Mouse (Mus musculus) kidney, embryonic 14.5 days (tissue): ENCODE measurements around the gene Ociad2. TPM values are rescaled to one million over a fixed set of nuclear protein-coding genes. Genes with fewer than 3 reads are reported as not detected.
A peak's percentile ranks its signal among the peaks of the same experiment; 100 is the strongest.

Source experiments
- ATAC-seq: fragments of 200-750 bp; cut with Nextera tagmentation; 2 replicates; pipeline ENCODE4 v1.8.0; 2017; ENCODE audit warnings: moderate number of reproducible peaks, mild to moderate bottlenecking, moderate TSS enrichment, moderate library complexity; ENCODE audit not compliant: low FRiP score, low TSS enrichment
- H3K27ac ChIP-seq: fragments of 300-500 bp; sonication (generic); 2 replicates; pipeline ENCODE4 v1.5.1; 2014; ENCODE audit warnings: low read depth, mild to moderate bottlenecking, low read length, moderate library complexity, mixed read lengths
- H3K27me3 ChIP-seq: fragments of 300-500 bp; sonication (generic); 2 replicates; pipeline ENCODE4 v1.6.1; 2014; ENCODE audit warnings: mild to moderate bottlenecking, low read length; ENCODE audit not compliant: control insufficient read depth, insufficient read depth
- H3K36me3 ChIP-seq: fragments of 300-500 bp; sonication (generic); 2 replicates; pipeline ENCODE4 v1.6.1; 2014; ENCODE audit warnings: low read length, mixed read lengths; ENCODE audit not compliant: control insufficient read depth, insufficient read depth
- H3K4me1 ChIP-seq: fragments of 300-500 bp; sonication (generic); 2 replicates; pipeline ENCODE4 v1.6.1; 2014; ENCODE audit warnings: low read length, mixed read lengths; ENCODE audit not compliant: control insufficient read depth, insufficient read depth
- H3K4me2 ChIP-seq: fragments of 300-500 bp; sonication (generic); replicated peaks from 2 replicates; pipeline ENCODE4 v1.6.1; 2014; ENCODE audit warnings: low read depth, mild to moderate bottlenecking, low read length
- H3K4me3 ChIP-seq: fragments of 300-500 bp; sonication (generic); 2 replicates; pipeline ENCODE4 v1.5.1; 2014; ENCODE audit warnings: mild to moderate bottlenecking, low read length
- H3K9ac ChIP-seq: fragments of 300-500 bp; sonication (generic); 2 replicates; pipeline ENCODE4 v1.6.1; 2014; ENCODE audit warnings: low read depth, mild to moderate bottlenecking, low read length, moderate library complexity
- H3K9me3 ChIP-seq: fragments of 300-500 bp; sonication (generic); 2 replicates; pipeline ENCODE4 v1.6.1; 2016; ENCODE audit warnings: low read length; ENCODE audit not compliant: control insufficient read depth
- WGBS: fragments of 180-500 bp; shearing (Covaris S2); extraction: QIAGEN DNeasy Blood & Tissue Kit; methylation state at CpG from one replicate; pipeline ENCODE4 v1.1.7; 2014; 5-methylcytosine and 5-hydroxymethylcytosine counted together
- polyA plus RNA-seq: library from polyadenylated mRNA; unstranded; fragments of >200 nt; fragmentation: Nextera tagmentation; extraction: Ambion mirVana; gene quantifications from 2 replicates; pipeline ENCODE4 v1.2.1, GENCODE M21; 2014

The Ociad2 gene
- polyA plus RNA-seq, 1 experiment from 2014 or later, result 10.0 TPM

DNA sequence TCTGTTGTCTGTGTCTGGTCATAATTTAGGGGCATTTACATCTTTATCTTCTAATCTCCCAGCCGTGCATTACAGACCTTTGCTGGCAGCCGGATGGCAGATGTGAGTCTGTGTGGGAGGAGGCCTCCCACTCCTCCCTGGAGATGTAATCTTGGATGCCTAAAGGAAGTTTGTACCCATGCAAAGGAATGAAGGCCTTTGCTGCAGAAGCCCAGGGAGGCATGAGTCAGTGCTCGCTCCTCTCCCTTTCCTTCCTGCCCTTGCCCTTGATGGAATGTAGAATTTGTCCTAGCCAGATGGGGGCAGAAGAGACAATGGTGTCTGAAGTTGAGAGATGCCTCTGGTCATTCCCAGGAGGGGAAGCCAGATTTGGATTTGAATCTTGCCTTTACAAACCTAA is 32.4 kb upstream of the Ociad2 start:
- Histone ChIP-seq H3K9ac (no peak overlapping the region), H3K27ac (no peak overlapping the region), H3K4me2 (no peak overlapping the region), H3K36me3 (no peaks in the 10 kb centered on the region), H3K4me3 (no peak overlapping the region), H3K9me3 (no peaks in the 10 kb centered on the region), H3K27me3 (no peaks in the 10 kb centered on the region), H3K4me1 (no peaks in the 10 kb centered on the region)
- 12% methylated on average over 3 of the region's 3 CpGs for WGBS
- peak; percentile 45; the same call in 1 of the 2 replicates for ATAC-seq

DNA sequence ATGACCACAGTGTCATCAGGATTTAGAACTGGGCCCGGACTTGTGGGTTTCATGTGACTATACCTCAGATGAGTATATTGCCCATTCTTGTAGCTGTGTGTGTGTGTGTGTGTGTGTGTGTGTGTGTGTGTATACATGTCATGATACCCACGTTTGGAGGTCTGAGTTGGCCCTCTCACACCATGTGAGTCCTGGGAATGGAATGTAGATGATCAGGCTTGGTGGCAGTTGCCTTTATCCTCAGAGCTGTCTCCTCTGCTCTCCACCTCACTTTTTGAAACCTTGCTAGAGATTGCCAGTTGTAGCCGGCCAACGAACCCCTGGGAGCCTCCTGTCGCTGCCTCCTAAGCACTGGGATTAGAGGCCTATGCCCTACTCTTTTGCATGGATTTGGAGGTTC is 31.8 kb upstream of the Ociad2 start:
- no peak for ATAC-seq
- no peak overlapping the region for H3K4me2 ChIP-seq

DNA sequence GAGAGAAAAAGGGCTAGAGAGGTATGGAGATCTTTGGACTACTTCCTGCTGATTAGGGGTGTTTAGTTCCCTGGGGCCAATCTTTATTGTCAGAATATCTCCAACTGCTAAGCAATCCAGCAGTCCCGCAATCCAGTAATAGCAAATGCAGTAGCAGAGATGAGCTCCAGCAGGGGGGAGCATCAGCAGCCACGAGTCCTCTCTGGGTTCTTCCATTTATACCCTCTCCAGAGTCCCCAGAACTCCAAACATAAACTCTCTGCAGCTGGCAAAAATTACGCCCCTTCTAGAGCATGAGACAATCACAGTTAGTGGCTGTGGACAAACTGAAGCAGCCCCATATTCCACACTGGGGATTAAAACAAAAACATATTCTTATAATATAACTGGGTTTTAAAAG is 28.9 kb upstream of the Ociad2 start:
- H3K36me3 ChIP-seq, result no peaks in the 10 kb centered on the region
- no peaks in the 10 kb centered on the region for H3K9me3 ChIP-seq
- H3K27me3 ChIP-seq, result no peaks in the 10 kb centered on the region
- H3K4me3 ChIP-seq, result no peak overlapping the region
- H3K27ac ChIP-seq, result no peak overlapping the region
- H3K9ac ChIP-seq, result no peak overlapping the region
- WGBS, result 69% methylated on average over 3 of the region's 3 CpGs
- H3K4me2 ChIP-seq, result no peak overlapping the region
- no peaks in the 10 kb centered on the region for H3K4me1 ChIP-seq
- ATAC-seq, result no peak

More for the DNA sequence above, 31.8 kb upstream of the Ociad2 start:
- H3K4me3 ChIP-seq, result no peak overlapping the region
- no peaks in the 10 kb centered on the region for H3K9me3 ChIP-seq
- no peaks in the 10 kb centered on the region for H3K36me3 ChIP-seq
- no peaks in the 10 kb centered on the region for H3K4me1 ChIP-seq
- no peaks in the 10 kb centered on the region for H3K27me3 ChIP-seq
- 73% methylated on average over 5 of the region's 5 CpGs for WGBS
- H3K27ac ChIP-seq, result no peak overlapping the region
- H3K9ac ChIP-seq, result no peak overlapping the region

- WGBS, result 77% methylated on average over 10 of the region's 10 CpGs
- H3K4me3 ChIP-seq, result no peak overlapping the region
- H3K4me2 ChIP-seq, result no peak overlapping the region
- no peak overlapping the region for H3K9ac ChIP-seq
- H3K4me1 ChIP-seq, result no peaks in the 10 kb centered on the region
- no peak overlapping the region for H3K27ac ChIP-seq
- no peaks in the 10 kb centered on the region for H3K27me3 ChIP-seq
- no peaks in the 10 kb centered on the region for H3K36me3 ChIP-seq
- ATAC-seq, result no peak
- no peaks in the 10 kb centered on the region for H3K9me3 ChIP-seq
These were observed 28.1 kb upstream of the Ociad2 start for GRCm38 (mm10) chr5:73368845-73369447.

DNA sequence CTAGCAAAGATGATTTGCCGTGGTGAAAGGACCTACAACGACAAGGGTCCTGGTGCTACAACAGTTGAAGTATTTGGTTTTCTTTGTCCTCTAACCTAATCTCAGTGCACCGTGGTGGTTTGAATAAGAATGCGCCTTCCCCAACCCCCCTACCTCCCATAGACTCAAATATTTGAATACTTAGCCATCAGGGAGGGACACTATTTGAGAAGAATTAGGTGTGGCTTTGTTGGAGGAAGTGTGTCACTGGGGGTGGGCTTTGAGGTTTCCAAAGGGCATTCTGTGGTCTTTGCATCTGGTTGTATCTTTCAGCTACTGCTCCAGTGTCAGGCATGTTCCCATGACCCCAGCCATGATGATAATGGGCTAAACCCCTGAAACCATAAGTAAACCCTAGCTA is 27.1 kb upstream of the Ociad2 start:
- Histone ChIP-seq H3K27me3 (no peaks in the 10 kb centered on the region), H3K4me2 (no peak overlapping the region), H3K9me3 (no peaks in the 10 kb centered on the region), H3K4me1 (no peaks in the 10 kb centered on the region), H3K9ac (no peak overlapping the region), H3K27ac (no peak overlapping the region), H3K4me3 (no peak overlapping the region), H3K36me3 (no peaks in the 10 kb centered on the region)
- 82% methylated on average over 4 of the region's 4 CpGs for WGBS
- no peak for ATAC-seq

- 87% methylated on average over 2 of the region's 2 CpGs for WGBS
- Histone ChIP-seq H3K36me3 (no peaks in the 10 kb centered on the region), H3K4me2 (no peak overlapping the region), H3K9ac (no peak overlapping the region), H3K9me3 (no peaks in the 10 kb centered on the region), H3K4me3 (no peak overlapping the region), H3K27me3 (0 out of 2 replicates have a peak, but pooled peaks cover 4% of the 10 kb centered on the region), H3K4me1 (peaks cover 7% of the 10 kb centered on the region), H3K27ac (no peak overlapping the region)
- no peak for ATAC-seq
These were observed 23.5 kb upstream of the Ociad2 start for GRCm38 (mm10) chr5:73364107-73364864.

DNA sequence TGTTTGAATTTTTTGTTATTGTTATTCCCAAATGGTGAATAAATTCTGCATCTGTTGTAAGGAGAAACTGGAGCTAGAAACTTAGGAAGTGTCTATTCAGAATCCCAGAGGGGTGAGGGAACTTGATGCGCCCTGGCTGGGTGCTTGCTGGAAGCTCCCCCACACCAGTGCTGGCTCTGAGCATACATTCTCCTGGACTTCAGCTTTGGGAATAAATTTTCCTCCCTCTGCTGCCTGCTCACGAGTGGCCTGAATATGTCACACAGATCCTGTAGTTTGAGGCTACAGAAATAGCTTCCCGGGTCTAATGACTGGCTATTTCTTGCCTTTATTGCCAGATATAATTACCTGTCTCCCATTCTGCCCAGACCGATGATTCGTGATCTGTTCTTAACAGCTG is 22.0 kb upstream of the Ociad2 start:
- H3K4me1 ChIP-seq, result peaks cover 8% of the 10 kb centered on the region
- no peak overlapping the region for H3K27ac ChIP-seq
- H3K9ac ChIP-seq, result no peak overlapping the region
- H3K9me3 ChIP-seq, result no peaks in the 10 kb centered on the region
- no peak overlapping the region for H3K4me2 ChIP-seq
- no peak; the same call in 1 of the 2 replicates for ATAC-seq
- H3K36me3 ChIP-seq, result no peaks in the 10 kb centered on the region
- H3K4me3 ChIP-seq, result no peak overlapping the region
- H3K27me3 ChIP-seq, result 0 out of 2 replicates have a peak, but pooled peaks cover 5% of the 10 kb centered on the region
- 45% methylated on average over 5 of the region's 5 CpGs for WGBS

DNA sequence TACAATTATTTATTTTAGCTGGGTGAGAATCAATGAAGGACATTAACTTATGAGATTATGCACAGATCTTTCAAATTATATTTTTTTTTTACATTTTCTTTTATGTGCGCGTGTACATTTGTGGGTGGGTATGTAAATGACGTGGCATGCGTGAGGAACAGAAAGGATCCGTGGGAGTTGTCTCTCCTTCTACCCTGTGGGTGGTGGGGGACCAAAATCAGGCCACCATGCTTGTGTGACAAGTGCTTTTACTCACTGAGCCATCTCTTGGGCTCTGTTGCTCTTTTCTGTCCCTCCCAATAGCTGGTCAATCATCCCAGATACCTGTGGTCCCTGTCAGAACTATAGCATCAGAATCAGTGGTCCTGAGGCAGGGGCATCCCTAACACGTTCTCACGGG is 21.5 kb upstream of the Ociad2 start:
- WGBS, result 81% methylated on average over 7 of the region's 7 CpGs
- peaks cover 8% of the 10 kb centered on the region for H3K4me1 ChIP-seq

GRCm38 (mm10) chr5:73360240-73360639 is 19.4 kb upstream of the Ociad2 start:
- no peak overlapping the region for H3K9ac ChIP-seq
- WGBS, result 31% methylated on average over 12 of the region's 12 CpGs
- ATAC-seq, result no peak
- H3K36me3 ChIP-seq, result no peaks in the 10 kb centered on the region
- H3K27ac ChIP-seq, result no peak overlapping the region
- peaks cover 8% of the 10 kb centered on the region for H3K4me1 ChIP-seq
- no peaks in the 10 kb centered on the region for H3K9me3 ChIP-seq
- peak overlapping the region; percentile 21; the same call in 1 of the 2 replicates for H3K4me2 ChIP-seq
- H3K27me3 ChIP-seq, result 0 out of 2 replicates have a peak, but pooled peaks cover 5% of the 10 kb centered on the region
- H3K4me3 ChIP-seq, result no peak overlapping the region

More for the DNA sequence above, 21.5 kb upstream of the Ociad2 start:
- no peak for ATAC-seq
- no peak overlapping the region for H3K9ac ChIP-seq
- no peak overlapping the region for H3K4me2 ChIP-seq
- no peaks in the 10 kb centered on the region for H3K36me3 ChIP-seq
- no peaks in the 10 kb centered on the region for H3K9me3 ChIP-seq
- 0 out of 2 replicates have a peak, but pooled peaks cover 5% of the 10 kb centered on the region for H3K27me3 ChIP-seq
- H3K27ac ChIP-seq, result no peak overlapping the region
- H3K4me3 ChIP-seq, result no peak overlapping the region
